Mouse (Mus musculus) thymus, postnatal 36 days (tissue): ENCODE results near the gene Zfp212.
A peak's percentile ranks its signal among the peaks of the same experiment; 100 is the strongest.

Source experiments
- DNase-seq, 2 experiments: peaks; one replicate each; pipeline ENCODE4 v3.0.0; 2022; ENCODE audit warnings: mixed read lengths in 2 of 2

Gene Zfp212

GRCm38 (mm10) chr6:47920447-47921340, at the start of gene Zfp212:
Zfp212 (plus strand) TSS chr6:47920476.
- peak; percentile 89 to 90 for DNase-seq

- no peak for DNase-seq
Measured at GRCm38 (mm10) chr6:47872266-47872665, 48.0 kb upstream of the Zfp212 start.

DNA sequence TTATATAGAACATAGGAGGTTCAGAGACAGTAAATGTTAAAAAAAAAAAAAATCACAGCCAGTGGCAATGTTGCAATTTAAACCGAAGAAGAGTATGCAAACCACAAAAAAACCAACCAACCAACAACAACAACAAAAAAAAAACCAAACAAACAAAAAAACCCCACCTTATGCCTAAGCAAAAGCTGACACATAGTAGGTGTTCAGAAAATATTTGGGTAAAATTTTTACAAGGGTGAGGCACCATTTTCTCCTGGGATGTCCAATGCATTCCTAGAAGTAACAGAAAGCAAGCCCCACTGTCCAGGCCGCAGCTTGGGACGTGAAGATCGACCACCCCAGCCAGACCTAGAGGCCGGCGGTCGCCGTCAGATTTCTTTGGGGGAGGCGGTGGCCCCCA, 43.2 kb upstream of the Zfp212 start, which contains the start of gene Zfp282:
TSS of gene Zfp282 (plus strand) at position 147 of the 400 bp plus-strand sequence.
- no peak for DNase-seq

- DNase-seq, result peak; percentile 78 to 81
Measured at GRCm38 (mm10) chr6:47877461-47878132, 42.7 kb upstream of the Zfp212 start.

DNA sequence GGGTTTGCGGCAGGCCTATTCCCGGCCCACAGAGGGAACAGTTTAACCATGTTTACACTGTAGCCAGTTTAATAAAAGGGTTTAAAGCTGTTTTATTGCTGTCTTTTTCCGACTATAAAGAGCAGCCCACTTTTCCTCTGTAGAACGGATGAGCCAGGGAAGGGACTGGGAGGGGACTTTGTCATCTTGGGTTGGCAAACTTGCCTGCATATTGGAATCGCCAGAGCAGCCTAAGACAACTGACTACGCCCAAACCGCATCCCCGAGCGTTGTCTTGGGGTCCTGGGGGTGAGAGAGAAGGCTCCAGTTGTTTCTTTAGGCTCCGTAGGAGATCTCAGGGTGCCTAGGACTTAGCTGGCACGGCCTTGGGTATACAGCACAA, 42.2 kb upstream of the Zfp212 start:
- DNase-seq, result peak in 1 of 2 experiments; percentile 16

DNA sequence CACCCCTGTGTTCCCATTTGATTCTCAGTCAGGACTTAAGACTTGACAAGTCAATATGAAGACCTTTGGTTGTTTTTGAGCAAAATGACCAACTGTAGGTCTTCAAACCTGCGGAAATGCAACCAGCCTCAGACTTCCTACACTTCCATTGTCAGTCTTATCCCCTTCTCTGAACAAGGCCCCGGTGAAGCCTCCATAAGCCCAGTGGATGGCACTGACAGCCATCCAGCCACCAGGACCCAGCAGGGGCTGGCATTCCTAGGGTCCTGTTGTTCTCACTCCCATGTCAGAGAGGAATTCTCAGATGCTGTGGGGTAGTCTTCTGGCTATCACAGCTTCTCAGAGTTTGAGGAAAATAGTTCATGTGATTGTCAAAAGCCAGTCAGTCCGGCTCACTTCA, 41.7 kb upstream of the Zfp212 start:
- DNase-seq, result no peak

DNA sequence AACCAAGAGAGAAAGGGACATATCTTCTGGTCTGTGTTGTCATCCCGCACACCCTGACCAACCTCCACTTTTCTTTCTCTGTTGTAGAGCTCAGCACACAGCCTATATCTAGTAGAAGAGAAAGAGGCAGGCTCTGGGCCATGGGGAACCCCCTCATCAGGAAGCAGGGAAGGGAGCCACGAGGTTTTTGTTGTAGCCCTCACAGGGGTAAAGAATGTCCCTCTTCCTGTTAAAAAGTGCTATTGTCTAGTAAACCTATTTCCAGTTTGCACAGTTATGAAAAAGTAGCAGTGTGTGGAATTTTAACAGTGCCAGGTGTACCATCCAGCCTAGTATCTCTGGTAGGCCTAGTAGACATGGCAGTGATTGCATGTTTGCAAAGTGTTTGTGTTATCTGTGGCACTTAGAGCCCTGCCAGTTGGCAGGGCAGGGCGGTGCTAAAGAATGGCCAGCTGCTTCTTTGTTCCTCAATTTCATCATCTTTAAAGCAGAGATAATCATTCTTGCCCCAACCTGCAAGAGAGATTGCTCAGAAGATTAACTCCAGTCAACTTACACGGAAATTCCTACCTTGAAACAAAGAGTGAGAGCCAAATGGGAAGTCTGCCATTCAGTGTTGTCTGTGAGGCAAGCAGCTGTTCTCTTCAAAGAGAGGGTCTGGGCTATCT, 41.1 kb upstream of the Zfp212 start:
- DNase-seq, result no peak

DNA sequence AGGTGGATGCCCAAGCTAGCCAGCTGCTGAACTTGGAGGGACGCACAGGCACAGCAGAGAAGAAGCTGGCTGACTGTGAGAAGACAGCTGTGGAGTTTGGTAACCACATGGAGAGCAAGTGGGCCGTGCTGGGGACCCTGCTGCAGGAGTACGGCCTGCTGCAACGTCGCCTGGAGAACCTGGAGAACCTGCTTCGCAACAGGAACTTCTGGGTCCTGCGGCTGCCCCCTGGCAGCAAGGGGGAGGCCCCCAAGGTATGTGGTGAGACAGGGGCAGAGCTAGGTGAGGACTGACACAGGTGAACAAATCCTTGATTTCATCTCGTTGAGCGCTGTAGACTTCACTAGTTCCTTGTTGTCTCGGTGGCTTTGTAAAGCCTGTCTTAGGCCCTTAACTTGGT, 40.1 kb upstream of the Zfp212 start:
- no peak for DNase-seq

GRCm38 (mm10) chr6:47888812-47889383, 31.4 kb upstream of the Zfp212 start:
- DNase-seq, result no peak

DNA sequence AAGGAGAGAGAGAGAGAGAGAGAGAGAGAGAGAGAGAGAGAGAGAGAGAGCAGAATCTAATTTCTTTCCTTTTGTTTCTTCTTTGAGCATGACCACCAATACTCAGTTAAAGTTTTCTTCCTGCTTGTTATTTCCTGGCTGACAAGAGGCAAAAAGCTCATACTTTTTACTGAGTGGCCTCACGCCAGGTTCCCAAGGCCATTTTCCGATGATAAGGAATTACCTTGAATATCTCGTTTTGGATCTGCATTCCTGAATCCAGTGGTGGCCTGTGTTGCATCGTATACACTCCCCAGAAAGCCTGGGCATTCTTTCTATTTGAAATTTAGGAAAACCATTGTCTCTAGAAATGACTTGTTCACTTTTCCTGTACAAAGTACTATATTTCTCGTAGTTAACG, 20.9 kb upstream of the Zfp212 start:
- DNase-seq, result no peak

GRCm38 (mm10) chr6:47903587-47903986, 16.7 kb upstream of the Zfp212 start:
- DNase-seq, result no peak

DNA sequence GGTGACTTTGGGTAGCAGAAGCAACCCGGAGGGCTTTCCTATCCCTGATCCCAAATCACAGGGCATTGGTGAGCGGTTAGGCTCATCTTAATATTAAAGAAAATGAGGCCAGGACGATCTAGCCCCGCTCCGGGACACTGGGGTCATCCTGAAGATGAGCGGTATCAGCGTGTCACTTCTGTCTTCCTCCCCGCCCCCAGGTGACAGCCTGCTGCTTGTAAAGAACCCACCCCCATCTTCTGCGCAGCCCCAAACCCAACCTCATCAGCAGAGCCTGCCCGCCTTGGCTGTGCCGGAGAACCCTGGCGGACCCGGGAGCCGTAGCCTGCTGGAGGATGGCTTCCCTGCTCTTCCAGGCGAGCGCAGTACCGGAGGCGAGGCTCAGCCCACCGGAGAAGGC, 15.9 kb upstream of the Zfp212 start:
- DNase-seq, result no peak

DNA sequence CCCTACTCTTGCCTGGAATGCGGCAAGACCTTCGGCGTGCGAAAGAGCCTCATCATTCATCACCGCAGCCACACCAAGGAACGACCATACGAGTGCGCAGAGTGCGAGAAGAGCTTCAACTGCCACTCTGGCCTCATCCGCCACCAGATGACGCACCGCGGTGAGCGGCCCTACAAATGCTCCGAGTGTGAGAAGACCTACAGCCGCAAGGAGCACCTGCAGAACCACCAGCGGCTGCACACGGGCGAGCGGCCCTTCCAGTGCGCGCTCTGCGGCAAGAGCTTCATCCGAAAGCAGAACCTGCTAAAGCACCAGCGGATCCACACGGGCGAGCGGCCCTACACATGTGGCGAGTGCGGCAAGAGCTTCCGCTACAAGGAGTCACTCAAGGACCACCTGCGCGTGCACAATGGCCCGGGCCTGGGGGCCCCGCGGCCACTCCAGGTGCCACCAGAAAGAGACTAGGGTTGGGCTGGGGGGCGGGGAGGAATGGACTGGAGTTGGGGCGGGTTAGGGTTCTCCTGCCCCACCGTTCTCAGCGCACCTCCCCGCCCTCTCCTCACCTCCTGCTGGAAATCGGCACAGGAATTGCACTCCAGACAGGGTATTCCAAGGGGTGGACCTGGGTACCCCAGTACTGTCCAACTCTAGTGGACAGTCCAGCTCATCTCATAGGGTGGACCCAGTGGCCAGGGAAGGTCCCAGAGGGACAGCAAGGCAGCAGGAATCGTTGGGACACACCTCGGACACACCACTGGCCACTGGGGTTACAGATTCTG, 15.2 kb upstream of the Zfp212 start:
- no peak for DNase-seq

GRCm38 (mm10) chr6:47906326-47906725, 13.9 kb upstream of the Zfp212 start:
- DNase-seq, result no peak

DNA sequence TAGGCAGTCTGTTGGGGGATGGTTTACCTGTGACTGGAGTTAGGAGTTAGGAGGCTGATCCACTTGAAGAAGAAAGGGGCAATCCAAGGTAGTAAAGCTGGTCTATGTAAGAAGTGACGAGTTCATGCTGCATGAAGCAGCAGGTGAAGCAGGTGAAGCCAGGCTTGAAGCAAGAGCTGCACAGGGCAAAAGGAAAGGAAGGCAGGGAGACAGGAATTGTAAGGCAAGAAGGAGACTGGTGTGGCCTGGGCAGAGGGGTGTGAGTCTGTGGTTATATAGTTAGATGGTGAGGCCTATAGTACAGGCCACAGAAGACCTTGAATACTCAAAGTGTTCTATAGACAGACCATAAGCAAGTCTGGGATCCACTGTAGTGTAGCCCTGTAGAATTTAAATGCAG, 11.3 kb upstream of the Zfp212 start:
- no peak for DNase-seq

DNA sequence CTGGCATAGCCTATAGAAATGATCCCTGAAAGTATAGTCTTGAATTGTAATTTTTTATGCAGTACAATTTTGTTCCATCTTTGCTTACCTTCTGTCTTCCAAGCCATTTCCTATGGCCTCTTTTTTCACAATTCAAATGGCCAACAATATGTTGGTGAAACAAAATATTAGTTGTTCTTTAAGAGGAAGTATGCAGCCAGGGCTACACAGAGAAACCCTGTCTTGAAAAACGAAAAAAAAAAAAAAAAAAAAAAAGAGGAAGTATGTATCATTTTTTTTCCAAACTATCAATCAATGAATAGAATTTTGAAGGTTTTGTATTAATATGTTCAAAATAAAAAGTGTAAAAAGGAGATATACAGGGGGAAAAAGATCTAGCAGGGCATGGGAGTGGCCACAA, 8.6 kb upstream of the Zfp212 start:
- DNase-seq, result no peak

DNA sequence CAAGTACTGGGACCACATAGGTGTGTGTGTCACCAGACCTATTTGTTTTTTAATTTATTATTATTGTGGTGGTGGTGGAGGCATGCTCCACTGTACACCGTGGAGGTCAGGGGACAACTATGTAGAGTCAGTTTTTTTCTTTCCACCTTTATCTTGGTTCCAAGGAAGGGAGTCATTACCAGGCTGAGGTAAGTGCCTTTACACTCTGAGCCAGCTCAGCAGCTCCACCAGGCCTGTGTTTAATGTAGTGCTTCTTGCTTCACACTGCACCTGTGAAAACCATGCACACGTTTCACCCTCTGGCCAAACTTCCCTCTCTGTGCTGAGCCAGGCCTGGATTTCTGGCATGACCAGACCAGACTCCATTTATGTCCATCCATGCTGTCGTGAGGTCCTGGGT, 7.3 kb upstream of the Zfp212 start:
- DNase-seq, result no peak

DNA sequence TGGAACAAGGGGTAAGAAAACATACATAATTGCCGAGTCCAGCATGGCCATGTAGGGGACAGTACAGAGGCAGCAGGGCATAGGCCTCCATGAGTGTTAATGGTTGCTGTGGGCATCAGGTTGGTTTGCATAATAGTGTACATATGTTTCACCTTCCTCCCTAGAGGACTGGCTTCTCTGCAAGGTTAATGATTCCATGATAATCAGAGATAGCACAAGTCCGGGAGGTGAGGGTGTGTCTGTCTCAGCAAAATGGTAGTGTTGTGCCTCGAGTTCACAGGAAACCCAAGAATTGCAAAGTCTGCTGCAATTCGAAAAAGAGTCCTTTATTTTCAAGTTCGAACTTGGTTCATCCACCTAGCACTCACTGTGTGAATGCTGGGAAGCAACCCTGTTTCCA, 3.2 kb upstream of the Zfp212 start:
- DNase-seq, result no peak

GRCm38 (mm10) chr6:47918768-47919274, 1.5 kb upstream of the Zfp212 start:
- no peak for DNase-seq

DNA sequence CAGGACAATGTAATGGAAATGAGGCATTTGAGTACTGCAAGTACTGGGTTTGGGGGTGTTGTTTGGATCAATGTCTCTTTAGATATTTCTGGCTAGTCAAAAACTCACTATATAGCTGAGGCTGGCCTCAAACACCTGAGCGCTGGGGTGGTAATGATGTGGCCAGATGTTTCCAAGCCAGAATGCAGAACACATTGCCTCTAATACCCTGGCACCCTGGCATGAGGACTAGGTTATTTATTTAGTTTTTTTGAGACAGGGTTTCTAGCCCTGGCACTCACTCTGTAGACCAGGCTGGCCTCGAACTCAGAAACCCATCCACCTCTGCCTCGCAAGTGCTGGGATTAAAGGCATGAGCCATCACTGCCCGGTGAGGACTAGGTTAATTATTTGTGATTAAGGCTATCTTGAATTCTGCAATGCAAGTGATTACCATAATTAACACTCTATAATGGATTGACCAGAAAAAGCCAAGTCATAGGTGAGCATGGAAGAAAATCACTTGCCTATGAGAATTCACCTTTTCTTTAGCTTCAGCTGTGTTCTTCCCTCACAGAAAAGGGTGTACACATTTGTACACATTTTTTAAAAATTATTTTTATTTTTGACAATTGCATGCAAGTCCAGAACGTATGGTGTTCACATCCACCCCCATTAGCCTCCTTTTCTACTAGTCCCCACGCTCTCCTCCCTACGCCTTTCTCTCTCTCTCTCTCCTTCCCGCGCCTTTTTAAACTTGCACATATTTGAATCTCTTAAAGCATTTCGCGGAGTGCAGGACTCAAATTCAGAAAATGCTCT, 430 bp upstream of the Zfp212 start:
- no peak for DNase-seq

- no peak for DNase-seq
Measured at GRCm38 (mm10) chr6:47942461-47942860, 22.2 kb downstream of the Zfp212 start.
